Mouse (Mus musculus) myocyte (in vitro differentiated cells): ENCODE measurements around the gene Zfp384.

Experiments
- POLR2A ChIP-seq: IDR thresholded peaks from one replicate; pipeline ENCODE4 v1.6.1; 2011; ENCODE audit warnings: low read depth, mild to moderate bottlenecking, control low read depth, moderate library complexity; ENCODE audit not compliant: insufficient read length
- POLR2AphosphoS2 ChIP-seq: IDR thresholded peaks from one replicate; pipeline ENCODE4 v1.6.1; 2011; ENCODE audit warnings: low read depth, control low read depth; ENCODE audit not compliant: insufficient read length

GRCm38 (mm10) chr6:125051237-125051636 is 42.3 kb downstream of the Zfp384 start:
- no peak for TF ChIP-seq POLR2AphosphoS2
- no peak for TF ChIP-seq POLR2A
